Mouse (Mus musculus): ENCODE results near the gene Elavl2. TPM values are rescaled to one million over a fixed set of nuclear protein-coding genes. Genes with fewer than 3 reads are reported as not detected.

Elavl2 gene
- polyA plus RNA-seq, 1 experiment from 2014 or later: 87.1 TPM

DNA sequence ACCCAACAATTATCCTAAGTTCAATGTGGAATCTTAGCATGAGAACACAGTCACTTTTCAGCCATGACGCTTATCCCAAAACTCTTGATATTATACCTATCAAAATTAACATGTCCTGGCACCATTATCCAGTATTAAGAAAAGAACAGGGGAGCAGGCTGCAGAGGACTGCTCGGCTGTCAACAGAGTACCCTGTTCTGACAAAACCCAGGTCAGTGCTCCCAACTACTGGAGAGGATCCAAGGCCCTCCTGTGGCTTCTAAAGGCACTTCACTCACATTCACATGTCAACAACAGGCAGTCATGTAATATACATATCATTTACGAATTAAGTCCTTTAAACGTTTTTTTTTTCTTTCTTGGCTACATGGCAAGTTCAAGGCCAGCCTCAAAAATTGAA is 105.3 kb downstream of the Elavl2 start:
- ATAC-seq (replicated peaks; ENCODE audit: low FRiP score) (no peak), DNase-seq (ENCODE audit: low spot score) (no peak)
- Histone ChIP-seq H3K4me3 (ENCODE audit: low read depth, low read length) (no peak overlapping the region), H3K4me2 (ENCODE audit: low read depth, low read length, severe bottlenecking) (no peak overlapping the region), H3K9ac (ENCODE audit: low read length) (no peak overlapping the region), H3K9me3 (ENCODE audit: control insufficient read depth, low read length) (no peaks in the 10 kb centered on the region), H3K4me1 (replicated peaks; ENCODE audit: control insufficient read depth, insufficient read depth, low read length) (no peaks in the 10 kb centered on the region), H3K36me3 (ENCODE audit: control insufficient read depth, insufficient read depth, low read length) (no peaks in the 10 kb centered on the region), H3K27me3 (ENCODE audit: control insufficient read depth, insufficient read depth, low read length) (no peaks in the 10 kb centered on the region), H3K27ac (ENCODE audit: low read depth, low read length) (no peak overlapping the region)
- WGBS: 86% methylated on average over 4 of the region's 4 CpGs

DNA sequence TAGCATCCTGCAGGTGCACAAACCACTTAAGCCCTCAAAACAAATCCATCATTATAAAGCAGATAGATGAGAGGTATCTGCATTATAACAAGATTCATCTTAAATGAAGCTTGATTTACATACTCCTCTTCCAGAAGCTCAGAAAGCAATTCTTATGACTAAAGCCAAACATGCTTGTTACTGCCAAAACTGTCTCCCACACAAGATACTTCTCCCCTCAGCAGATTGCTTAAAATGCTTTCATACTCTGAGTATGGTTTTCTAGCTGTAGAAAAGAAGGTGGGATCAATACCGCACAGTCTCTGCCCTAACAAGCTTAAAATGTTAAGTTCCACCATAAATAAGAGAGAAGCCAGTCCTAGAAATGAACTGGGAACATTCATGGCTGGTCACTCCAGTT is 109.1 kb downstream of the Elavl2 start:
- Histone ChIP-seq H3K9me3 (ENCODE audit: control insufficient read depth, low read length) (no peaks in the 10 kb centered on the region), H3K36me3 (ENCODE audit: control insufficient read depth, insufficient read depth, low read length) (no peaks in the 10 kb centered on the region), H3K4me2 (ENCODE audit: low read depth, low read length, severe bottlenecking) (no peak overlapping the region), H3K9ac (ENCODE audit: low read length) (no peak overlapping the region), H3K27ac (ENCODE audit: low read depth, low read length) (no peak overlapping the region), H3K4me1 (replicated peaks; ENCODE audit: control insufficient read depth, insufficient read depth, low read length) (no peaks in the 10 kb centered on the region), H3K27me3 (ENCODE audit: control insufficient read depth, insufficient read depth, low read length) (no peaks in the 10 kb centered on the region), H3K4me3 (ENCODE audit: low read depth, low read length) (no peak overlapping the region)
- ATAC-seq (replicated peaks; ENCODE audit: low FRiP score): no peak
- 83% methylated on average over 1 of the region's 1 CpGs for WGBS
- no peak for DNase-seq (ENCODE audit: low spot score)

DNA sequence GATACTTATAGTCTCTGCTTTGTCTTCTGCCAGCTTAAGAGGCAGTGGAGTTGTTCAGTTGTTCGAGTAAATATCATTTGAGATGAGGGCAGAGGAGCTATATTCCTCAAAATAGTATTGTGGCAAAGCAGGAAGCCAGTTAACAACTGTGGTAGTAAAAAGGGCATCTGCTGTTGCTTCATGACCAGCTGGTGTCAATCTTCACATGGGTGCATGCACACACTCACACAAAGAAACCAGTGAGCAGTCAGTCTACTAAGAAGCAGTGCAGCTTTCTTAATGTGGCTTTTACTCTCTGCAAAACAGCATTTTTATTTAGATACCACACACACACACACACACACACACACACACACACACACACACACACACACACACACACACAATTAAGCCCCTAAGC is 110.2 kb downstream of the Elavl2 start:
- H3K4me2 ChIP-seq (ENCODE audit: low read depth, low read length, severe bottlenecking): no peak overlapping the region
- 77% methylated on average over 1 of the region's 1 CpGs for WGBS
- no peaks in the 10 kb centered on the region for H3K4me1 ChIP-seq (replicated peaks; ENCODE audit: control insufficient read depth, insufficient read depth, low read length)
- ATAC-seq (replicated peaks; ENCODE audit: low FRiP score) (no peak), DNase-seq (ENCODE audit: low spot score) (no peak)
- H3K27ac ChIP-seq (ENCODE audit: low read depth, low read length): no peak overlapping the region
- no peaks in the 10 kb centered on the region for H3K27me3 ChIP-seq (ENCODE audit: control insufficient read depth, insufficient read depth, low read length)
- H3K9me3 ChIP-seq (ENCODE audit: control insufficient read depth, low read length): no peaks in the 10 kb centered on the region
- no peak overlapping the region for H3K9ac ChIP-seq (ENCODE audit: low read length)
- no peak overlapping the region for H3K4me3 ChIP-seq (ENCODE audit: low read depth, low read length)
- no peaks in the 10 kb centered on the region for H3K36me3 ChIP-seq (ENCODE audit: control insufficient read depth, insufficient read depth, low read length)

DNA sequence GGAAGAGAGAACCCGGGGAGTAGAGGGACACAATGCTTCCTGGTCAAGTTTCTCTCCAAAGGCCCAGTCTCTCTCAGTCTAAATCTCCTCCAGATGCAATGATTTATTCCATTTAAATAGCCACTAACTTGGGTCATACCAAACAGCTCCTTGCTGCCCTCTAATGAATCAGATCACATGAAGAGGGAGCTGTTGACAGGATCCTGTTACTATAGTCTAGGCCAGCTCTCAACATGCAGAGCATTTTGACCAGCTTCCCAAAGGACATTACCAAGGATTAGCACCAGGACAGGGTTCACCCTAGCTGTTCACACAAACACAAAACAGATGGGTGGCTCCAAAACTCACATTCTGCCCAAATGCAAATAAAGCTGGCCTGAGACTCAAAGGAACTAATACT is 111.4 kb downstream of the Elavl2 start:
- H3K4me2 ChIP-seq (ENCODE audit: low read depth, low read length, severe bottlenecking): no peak overlapping the region
- no peaks in the 10 kb centered on the region for H3K27me3 ChIP-seq (ENCODE audit: control insufficient read depth, insufficient read depth, low read length)
- no peaks in the 10 kb centered on the region for H3K4me1 ChIP-seq (replicated peaks; ENCODE audit: control insufficient read depth, insufficient read depth, low read length)
- WGBS: 74% methylated on average over 1 of the region's 1 CpGs
- no peaks in the 10 kb centered on the region for H3K36me3 ChIP-seq (ENCODE audit: control insufficient read depth, insufficient read depth, low read length)
- no peaks in the 10 kb centered on the region for H3K9me3 ChIP-seq (ENCODE audit: control insufficient read depth, low read length)
- no peak overlapping the region for H3K9ac ChIP-seq (ENCODE audit: low read length)
- DNase-seq (ENCODE audit: low spot score) (no peak), ATAC-seq (replicated peaks; ENCODE audit: low FRiP score) (no peak)
- no peak overlapping the region for H3K4me3 ChIP-seq (ENCODE audit: low read depth, low read length)
- H3K27ac ChIP-seq (ENCODE audit: low read depth, low read length): no peak overlapping the region

DNA sequence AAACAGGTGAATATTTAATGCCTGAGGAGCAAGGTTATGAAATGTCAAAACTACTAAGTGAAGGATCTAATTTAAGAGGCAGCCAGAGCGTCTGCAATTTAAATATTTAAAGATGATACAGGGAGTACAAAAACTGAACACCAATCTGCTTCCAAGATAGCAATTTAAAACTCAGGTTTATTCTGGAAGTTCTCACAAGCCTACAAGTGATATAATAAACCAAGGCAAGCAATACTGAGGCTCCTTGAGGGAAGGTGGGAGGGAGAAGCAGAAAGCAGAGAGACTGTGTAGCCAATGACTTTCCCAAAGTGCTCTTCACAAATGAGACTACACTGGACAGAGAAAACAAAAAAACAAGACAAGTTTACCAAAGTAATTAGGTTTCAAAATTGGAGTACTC is 132.2 kb downstream of the Elavl2 start:
- 90% methylated on average over 1 of the region's 1 CpGs for WGBS
- Histone ChIP-seq H3K9me3 (ENCODE audit: control insufficient read depth, low read length) (no peaks in the 10 kb centered on the region), H3K9ac (ENCODE audit: low read length) (no peak overlapping the region), H3K4me1 (replicated peaks; ENCODE audit: control insufficient read depth, insufficient read depth, low read length) (no peaks in the 10 kb centered on the region), H3K4me3 (ENCODE audit: low read depth, low read length) (no peak overlapping the region), H3K27me3 (ENCODE audit: control insufficient read depth, insufficient read depth, low read length) (no peaks in the 10 kb centered on the region), H3K4me2 (ENCODE audit: low read depth, low read length, severe bottlenecking) (no peak overlapping the region), H3K27ac (ENCODE audit: low read depth, low read length) (no peak overlapping the region), H3K36me3 (ENCODE audit: control insufficient read depth, insufficient read depth, low read length) (no peaks in the 10 kb centered on the region)
- DNase-seq (ENCODE audit: low spot score) (no peak), ATAC-seq (replicated peaks; ENCODE audit: low FRiP score) (no peak)

DNA sequence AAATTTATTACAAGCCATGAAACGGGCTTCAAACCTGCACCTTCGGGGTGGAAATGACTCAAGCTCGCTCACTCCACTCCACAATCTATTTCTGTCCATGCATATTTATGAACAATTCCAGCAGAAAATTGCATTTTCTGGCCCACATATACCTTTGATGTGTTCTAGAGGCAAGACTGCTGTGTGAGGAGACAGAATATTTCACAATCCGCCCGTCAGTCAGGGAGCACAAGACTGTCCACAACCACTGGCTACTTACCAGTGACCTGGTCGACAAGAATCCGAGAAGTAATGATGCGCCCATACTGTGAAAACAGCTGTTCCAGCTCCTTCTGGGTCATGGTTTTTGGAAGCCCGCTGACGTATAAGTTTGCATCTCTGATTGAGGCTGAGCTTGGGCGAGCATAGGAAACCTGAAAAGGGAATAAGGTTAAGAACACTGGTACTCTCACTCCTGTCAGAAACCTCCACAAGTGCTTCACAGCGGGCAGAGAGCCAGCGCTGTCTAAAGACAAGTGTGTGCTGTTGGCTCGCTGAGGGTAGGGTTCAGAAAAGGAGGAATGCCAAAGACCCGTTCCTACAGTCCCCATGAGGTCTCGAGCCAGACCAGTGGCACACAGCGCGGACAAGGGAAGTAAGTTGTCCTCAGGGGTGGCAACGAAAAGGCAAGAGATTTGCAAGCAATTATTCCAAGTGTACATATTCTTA is 136.7 kb downstream of the Elavl2 start:
- Histone ChIP-seq H3K36me3 (ENCODE audit: control insufficient read depth, insufficient read depth, low read length) (no peaks in the 10 kb centered on the region), H3K4me3 (ENCODE audit: low read depth, low read length) (no peak overlapping the region), H3K27ac (ENCODE audit: low read depth, low read length) (no peak overlapping the region), H3K4me1 (replicated peaks; ENCODE audit: control insufficient read depth, insufficient read depth, low read length) (no peaks in the 10 kb centered on the region), H3K9me3 (ENCODE audit: control insufficient read depth, low read length) (no peaks in the 10 kb centered on the region), H3K4me2 (ENCODE audit: low read depth, low read length, severe bottlenecking) (no peak overlapping the region), H3K27me3 (ENCODE audit: control insufficient read depth, insufficient read depth, low read length) (no peaks in the 10 kb centered on the region), H3K9ac (ENCODE audit: low read length) (no peak overlapping the region)
- WGBS: 94% methylated on average over 19 of the region's 19 CpGs
- DNase-seq (ENCODE audit: low spot score): no peak
- ATAC-seq (replicated peaks; ENCODE audit: low FRiP score): no peak

DNA sequence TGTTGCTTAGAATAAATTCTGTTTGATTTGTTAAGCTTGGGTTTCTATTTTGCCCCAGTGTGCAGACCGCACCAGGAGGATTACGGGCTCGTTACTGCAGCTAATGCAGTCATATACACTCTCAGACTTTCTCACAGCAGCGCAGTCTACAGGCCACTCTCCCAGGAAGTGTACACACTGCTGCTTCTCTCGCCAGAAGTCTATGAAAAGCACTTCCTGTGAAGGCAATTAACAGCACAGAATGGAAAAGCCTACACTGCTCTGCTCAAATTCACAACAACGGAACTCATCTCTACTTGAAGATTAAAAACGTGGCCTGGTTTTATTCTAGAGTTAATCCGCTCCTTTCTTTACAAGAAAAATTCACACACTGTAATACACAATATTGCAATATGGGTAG is 137.7 kb downstream of the Elavl2 start:
- DNase-seq (ENCODE audit: low spot score) (no peak), ATAC-seq (replicated peaks; ENCODE audit: low FRiP score) (no peak)
- no peak overlapping the region for H3K9ac ChIP-seq (ENCODE audit: low read length)
- no peaks in the 10 kb centered on the region for H3K9me3 ChIP-seq (ENCODE audit: control insufficient read depth, low read length)
- no peak overlapping the region for H3K4me2 ChIP-seq (ENCODE audit: low read depth, low read length, severe bottlenecking)
- H3K36me3 ChIP-seq (ENCODE audit: control insufficient read depth, insufficient read depth, low read length): no peaks in the 10 kb centered on the region
- H3K27me3 ChIP-seq (ENCODE audit: control insufficient read depth, insufficient read depth, low read length): no peaks in the 10 kb centered on the region
- H3K4me1 ChIP-seq (replicated peaks; ENCODE audit: control insufficient read depth, insufficient read depth, low read length): no peaks in the 10 kb centered on the region
- H3K4me3 ChIP-seq (ENCODE audit: low read depth, low read length): no peak overlapping the region
- 82% methylated on average over 8 of the region's 8 CpGs for WGBS
- no peak overlapping the region for H3K27ac ChIP-seq (ENCODE audit: low read depth, low read length)

DNA sequence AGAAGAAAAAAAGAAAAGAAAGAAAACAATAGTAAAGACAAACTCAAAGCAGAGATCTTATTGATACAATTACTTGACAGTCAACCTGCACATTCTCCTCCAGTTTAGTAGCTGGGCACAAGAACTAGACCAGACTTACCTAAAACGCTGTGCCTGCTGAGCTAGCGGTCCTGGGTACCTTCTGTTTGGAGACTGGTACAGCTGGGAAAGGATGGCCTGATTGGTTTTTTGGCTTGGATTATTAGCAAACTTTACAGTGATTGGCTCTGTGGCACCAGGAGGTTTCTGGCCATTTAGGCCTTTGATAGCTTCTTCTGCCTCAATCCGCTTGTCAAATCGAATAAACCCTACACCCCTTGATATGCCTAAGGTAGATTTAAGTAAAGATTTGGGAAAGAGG is 140.0 kb downstream of the Elavl2 start:
- Histone ChIP-seq H3K27ac (ENCODE audit: low read depth, low read length) (no peak overlapping the region), H3K27me3 (ENCODE audit: control insufficient read depth, insufficient read depth, low read length) (no peaks in the 10 kb centered on the region), H3K4me3 (ENCODE audit: low read depth, low read length) (no peak overlapping the region), H3K9ac (ENCODE audit: low read length) (no peak overlapping the region), H3K4me2 (ENCODE audit: low read depth, low read length, severe bottlenecking) (no peak overlapping the region), H3K4me1 (replicated peaks; ENCODE audit: control insufficient read depth, insufficient read depth, low read length) (no peaks in the 10 kb centered on the region), H3K9me3 (ENCODE audit: control insufficient read depth, low read length) (no peaks in the 10 kb centered on the region), H3K36me3 (ENCODE audit: control insufficient read depth, insufficient read depth, low read length) (no peaks in the 10 kb centered on the region)
- DNase-seq (ENCODE audit: low spot score) (no peak), ATAC-seq (replicated peaks; ENCODE audit: low FRiP score) (no peak)
- 94% methylated on average over 4 of the region's 4 CpGs for WGBS

DNA sequence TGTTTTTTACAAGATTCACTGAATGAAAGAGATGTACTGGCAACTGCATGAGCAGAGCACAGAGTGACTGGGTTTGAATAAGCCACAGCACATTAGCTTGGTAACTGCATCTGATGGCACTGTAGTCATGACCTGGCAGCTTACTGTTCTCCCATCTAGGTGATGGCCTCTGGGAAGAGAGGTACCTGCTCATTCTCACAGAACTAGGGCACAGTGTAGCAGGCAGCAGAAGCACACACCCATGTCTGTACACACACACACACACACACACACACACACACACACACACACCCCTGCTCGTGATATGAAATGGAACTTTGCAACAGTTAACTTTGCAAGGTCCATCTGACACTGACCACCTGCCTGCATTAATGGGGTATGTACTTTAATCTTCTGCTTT is 151.9 kb downstream of the Elavl2 start:
- no peaks in the 10 kb centered on the region for H3K27me3 ChIP-seq (ENCODE audit: control insufficient read depth, insufficient read depth, low read length)
- no peaks in the 10 kb centered on the region for H3K36me3 ChIP-seq (ENCODE audit: control insufficient read depth, insufficient read depth, low read length)
- no peak overlapping the region for H3K27ac ChIP-seq (ENCODE audit: low read depth, low read length)
- DNase-seq (ENCODE audit: low spot score) (no peak), ATAC-seq (replicated peaks; ENCODE audit: low FRiP score) (peak; percentile 53; the same call in 1 of the 2 replicates)
- no peak overlapping the region for H3K4me2 ChIP-seq (ENCODE audit: low read depth, low read length, severe bottlenecking)
- H3K4me3 ChIP-seq (ENCODE audit: low read depth, low read length): no peak overlapping the region
- H3K9me3 ChIP-seq (ENCODE audit: control insufficient read depth, low read length): no peaks in the 10 kb centered on the region
- H3K9ac ChIP-seq (ENCODE audit: low read length): no peak overlapping the region
- 79% methylated on average over 1 of the region's 1 CpGs for WGBS
- H3K4me1 ChIP-seq (replicated peaks; ENCODE audit: control insufficient read depth, insufficient read depth, low read length): no peaks in the 10 kb centered on the region
